Mouse (Mus musculus) limb, embryonic 14.5 days (tissue): ENCODE measurements around the gene Rpl13a. TPM values are rescaled to one million over a fixed set of nuclear protein-coding genes. Genes with fewer than 3 reads are reported as not detected.

ENCODE experiments used
- ATAC-seq: fragments of 200-750 bp; cut with Nextera tagmentation; 2 replicates; pipeline ENCODE4 v1.8.0; 2017; ENCODE audit warnings: low read depth, moderate number of reproducible peaks, moderate TSS enrichment; ENCODE audit not compliant: low FRiP score
- DNase-seq: peaks from one replicate; pipeline ENCODE4 v3.0.0-alpha.2; 2015; ENCODE audit warnings: low spot score
- H3K27ac ChIP-seq: fragments of 300-500 bp; sonication (generic); replicated peaks from 2 replicates; pipeline ENCODE4 v1.5.1; 2014; ENCODE audit warnings: low read depth, mild to moderate bottlenecking, low read length, moderate library complexity, mixed read lengths
- H3K27me3 ChIP-seq: fragments of 300-500 bp; sonication (generic); 2 replicates; pipeline ENCODE4 v1.6.1; 2014; ENCODE audit warnings: low read length, mixed read lengths; ENCODE audit not compliant: control insufficient read depth, insufficient read depth
- H3K36me3 ChIP-seq: fragments of 300-500 bp; sonication (generic); 2 replicates; pipeline ENCODE4 v1.6.1; 2014; ENCODE audit warnings: mild to moderate bottlenecking, low read length, moderate library complexity, mixed read lengths; ENCODE audit not compliant: control insufficient read depth, insufficient read depth
- H3K4me1 ChIP-seq: fragments of 300-500 bp; sonication (generic); 2 replicates; pipeline ENCODE4 v1.6.1; 2014; ENCODE audit warnings: antibody characterized with exemption, low read length, mixed read lengths; ENCODE audit not compliant: control insufficient read depth, insufficient read depth
- H3K4me2 ChIP-seq: fragments of 300-500 bp; sonication (generic); replicated peaks from 2 replicates; pipeline ENCODE4 v1.6.1; 2014; ENCODE audit warnings: low read depth, mild to moderate bottlenecking, low read length, moderate library complexity; ENCODE audit not compliant: severe bottlenecking
- H3K4me3 ChIP-seq: fragments of 300-500 bp; sonication (generic); replicated peaks from 2 replicates; pipeline ENCODE4 v1.5.1; 2014; ENCODE audit warnings: low read length
- H3K9ac ChIP-seq: fragments of 300-500 bp; sonication (generic); 2 replicates; pipeline ENCODE4 v1.6.1; 2014; ENCODE audit warnings: mild to moderate bottlenecking, low read depth, low read length, moderate library complexity; ENCODE audit not compliant: severe bottlenecking
- H3K9me3 ChIP-seq: fragments of 300-500 bp; sonication (generic); 2 replicates; pipeline ENCODE4 v1.6.1; 2016; ENCODE audit warnings: low read length; ENCODE audit not compliant: control insufficient read depth
- POLR2A ChIP-seq: fragments of 200-500 bp; IDR thresholded peaks from 2 replicates; pipeline ENCODE4 v1.8.0; 2012; ENCODE audit warnings: inconsistent platforms, mild to moderate bottlenecking, moderate library complexity, borderline replicate concordance; ENCODE audit not compliant: insufficient read depth, insufficient read length; ENCODE audit errors: extremely low read depth
- WGBS: fragments of 180-500 bp; shearing (Covaris S2); extraction: QIAGEN DNeasy Blood & Tissue Kit; methylation state at CpG from one replicate; pipeline ENCODE4 v1.1.7; 2014; 5-methylcytosine and 5-hydroxymethylcytosine counted together
- polyA plus RNA-seq, 2 experiments: library from polyadenylated mRNA; depleted of rRNA in 1 of 2; stranded (reverse) in 1 of 2; unstranded in 1 of 2; fragments of >200 nt; fragmentation: Nextera tagmentation in 1 of 2; extraction: Ambion mirVana in 1 of 2; gene quantifications; 2 replicates each; pipeline versions ENCODE4 v1.2.1 to v1.2.3; 2012 to 2014

The Rpl13a gene
- polyA plus RNA-seq, 2 experiments = 1,777 to 3,912 TPM

DNA sequence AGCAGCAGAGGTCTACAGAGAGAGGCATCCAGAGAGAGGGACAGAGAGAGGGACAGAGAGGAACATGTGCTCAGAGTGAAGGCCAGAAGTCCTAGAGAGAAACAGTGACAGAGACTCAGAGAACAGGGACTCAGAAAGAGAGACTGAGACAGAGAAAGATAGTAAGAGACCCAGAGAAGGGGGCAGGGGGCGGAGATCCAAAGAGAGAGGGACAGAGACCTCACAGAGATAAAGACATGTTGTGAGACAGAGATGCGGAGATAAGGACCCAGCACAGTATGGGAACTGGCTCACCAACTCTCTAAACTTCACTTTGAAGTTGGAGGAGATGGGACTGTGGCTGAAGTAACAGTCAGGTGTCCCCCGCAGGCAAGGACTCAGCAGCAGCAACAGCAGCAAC, 6.8 kb upstream of the Rpl13a start:
- TF ChIP-seq POLR2A = no peak
- Histone ChIP-seq H3K9me3 (no peaks in the 10 kb centered on the region), H3K4me2 (peak overlapping the region; percentile 81; the same call in 1 of the 2 replicates), H3K9ac (peak overlapping the region; percentile 55; the same call in 1 of the 2 replicates), H3K27me3 (0 out of 2 replicates have a peak, but pooled peaks cover 4% of the 10 kb centered on the region), H3K36me3 (no peaks in the 10 kb centered on the region), H3K27ac (no peak overlapping the region), H3K4me3 (peak overlapping the region; percentile 45; the same call in 1 of the 2 replicates), H3K4me1 (no peaks in the 10 kb centered on the region)
- DNase-seq (no peak), ATAC-seq (no peak)
- 60% methylated on average over 3 of the region's 3 CpGs for WGBS

DNA sequence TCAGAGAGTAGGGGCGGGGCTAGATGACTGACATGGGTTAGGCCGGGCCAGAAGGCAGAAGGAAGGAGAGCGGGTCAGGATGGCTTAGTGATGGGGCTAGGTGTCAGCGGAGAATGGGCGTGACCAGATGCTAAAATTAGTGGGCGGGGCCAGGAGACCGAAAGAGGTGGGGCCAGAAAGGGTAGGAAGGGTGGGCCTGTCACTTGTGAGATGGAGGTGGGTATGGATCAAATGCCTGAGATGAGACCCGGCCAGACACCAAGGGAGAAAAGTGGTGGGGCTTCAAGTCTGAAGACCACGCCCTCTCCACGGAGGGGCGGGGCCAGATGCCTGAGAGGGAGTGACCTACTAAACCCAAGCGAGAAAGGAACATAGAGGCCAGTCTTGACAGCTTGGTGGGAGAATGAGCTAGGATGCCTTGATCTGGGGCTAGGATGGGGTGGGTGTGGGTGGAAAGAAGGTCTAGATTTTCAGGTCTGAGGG, 6.0 kb upstream of the Rpl13a start:
- H3K27me3 ChIP-seq = 0 out of 2 replicates have a peak, but pooled peaks cover 4% of the 10 kb centered on the region
- H3K4me1 ChIP-seq = peaks cover 2% of the 10 kb centered on the region; the same call in 1 of the 2 replicates
- no peak overlapping the region for H3K4me3 ChIP-seq
- ATAC-seq (no peak), DNase-seq (peak; percentile 29)
- TF ChIP-seq POLR2A = no peak
- no peak overlapping the region for H3K9ac ChIP-seq
- no peak overlapping the region for H3K27ac ChIP-seq
- H3K9me3 ChIP-seq = no peaks in the 10 kb centered on the region
- no peaks in the 10 kb centered on the region for H3K36me3 ChIP-seq
- no peak overlapping the region for H3K4me2 ChIP-seq
- WGBS = 10% methylated on average over 12 of the region's 12 CpGs

DNA sequence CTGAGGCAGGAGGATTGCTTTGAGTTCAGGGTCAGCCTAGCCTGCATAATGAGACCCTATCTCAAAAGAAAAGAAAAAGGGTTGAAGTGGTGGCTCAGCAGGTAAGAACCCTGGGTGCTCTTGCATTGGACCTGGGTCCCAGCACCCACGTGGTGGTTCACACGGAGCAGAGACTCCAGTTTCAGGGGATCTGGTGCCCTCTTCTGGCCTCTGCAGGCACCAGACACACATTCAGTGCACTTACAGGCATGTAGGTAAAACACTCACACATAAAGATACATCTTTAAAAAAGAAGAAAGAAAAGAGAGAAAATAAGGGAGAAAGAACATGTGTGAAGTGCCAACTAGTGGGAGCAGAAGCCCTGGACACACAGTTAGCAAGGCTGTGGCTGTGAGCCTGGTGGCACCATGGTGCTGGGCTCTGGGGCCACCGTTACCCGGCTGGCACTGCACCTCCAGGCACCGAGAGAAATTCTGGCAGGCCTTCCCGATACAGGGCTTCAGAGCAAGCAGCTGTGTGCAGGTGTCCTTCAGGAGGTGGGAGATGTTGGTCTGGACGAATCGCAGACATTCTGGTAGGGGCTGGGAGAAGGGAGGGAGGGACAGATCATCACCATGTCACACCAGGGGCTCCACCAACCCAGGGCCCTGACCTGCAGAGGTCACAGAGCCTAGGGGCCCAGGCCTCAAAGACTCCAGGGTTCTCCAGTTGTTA, 5.0 kb upstream of the Rpl13a start:
- no peak for TF ChIP-seq POLR2A
- H3K4me2 ChIP-seq = no peak overlapping the region
- no peak overlapping the region for H3K9ac ChIP-seq
- ATAC-seq (no peak), DNase-seq (no peak)
- H3K27ac ChIP-seq = no peak overlapping the region
- peaks cover 5% of the 10 kb centered on the region; the same call in 1 of the 2 replicates for H3K4me1 ChIP-seq
- H3K9me3 ChIP-seq = no peaks in the 10 kb centered on the region
- H3K27me3 ChIP-seq = 0 out of 2 replicates have a peak, but pooled peaks cover 4% of the 10 kb centered on the region
- 77% methylated on average over 8 of the region's 8 CpGs for WGBS
- no peaks in the 10 kb centered on the region for H3K36me3 ChIP-seq
- no peak overlapping the region for H3K4me3 ChIP-seq

DNA sequence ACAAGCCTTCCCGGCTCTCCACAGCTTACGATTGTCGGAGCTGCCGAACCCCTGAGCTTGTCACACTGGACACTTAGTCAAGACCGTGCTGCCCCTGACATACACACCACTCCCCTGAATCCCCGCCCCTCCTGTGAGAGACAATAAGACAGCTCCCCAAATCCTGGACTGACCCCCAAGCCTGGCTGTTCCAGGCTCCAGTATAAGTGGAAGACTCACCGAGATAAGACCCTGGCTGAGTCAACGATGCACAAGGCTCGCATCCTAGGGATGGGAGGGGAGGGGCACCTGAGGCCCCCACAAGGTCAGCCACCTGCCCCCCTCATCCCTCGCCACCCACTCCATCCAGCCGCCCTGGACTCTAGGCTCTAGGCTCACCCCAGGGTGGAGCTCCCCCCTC, 3.3 kb upstream of the Rpl13a start:
- peaks cover 12% of the 10 kb centered on the region for H3K4me1 ChIP-seq
- no peak overlapping the region for H3K4me3 ChIP-seq
- 82% methylated on average over 11 of the region's 11 CpGs for WGBS
- ATAC-seq (no peak), DNase-seq (no peak)
- H3K36me3 ChIP-seq = peaks cover 7% of the 10 kb centered on the region
- no peaks in the 10 kb centered on the region for H3K9me3 ChIP-seq
- 0 out of 2 replicates have a peak, but pooled peaks cover 4% of the 10 kb centered on the region for H3K27me3 ChIP-seq
- no peak for TF ChIP-seq POLR2A
- no peak overlapping the region for H3K27ac ChIP-seq
- no peak overlapping the region for H3K4me2 ChIP-seq
- no peak overlapping the region for H3K9ac ChIP-seq

DNA sequence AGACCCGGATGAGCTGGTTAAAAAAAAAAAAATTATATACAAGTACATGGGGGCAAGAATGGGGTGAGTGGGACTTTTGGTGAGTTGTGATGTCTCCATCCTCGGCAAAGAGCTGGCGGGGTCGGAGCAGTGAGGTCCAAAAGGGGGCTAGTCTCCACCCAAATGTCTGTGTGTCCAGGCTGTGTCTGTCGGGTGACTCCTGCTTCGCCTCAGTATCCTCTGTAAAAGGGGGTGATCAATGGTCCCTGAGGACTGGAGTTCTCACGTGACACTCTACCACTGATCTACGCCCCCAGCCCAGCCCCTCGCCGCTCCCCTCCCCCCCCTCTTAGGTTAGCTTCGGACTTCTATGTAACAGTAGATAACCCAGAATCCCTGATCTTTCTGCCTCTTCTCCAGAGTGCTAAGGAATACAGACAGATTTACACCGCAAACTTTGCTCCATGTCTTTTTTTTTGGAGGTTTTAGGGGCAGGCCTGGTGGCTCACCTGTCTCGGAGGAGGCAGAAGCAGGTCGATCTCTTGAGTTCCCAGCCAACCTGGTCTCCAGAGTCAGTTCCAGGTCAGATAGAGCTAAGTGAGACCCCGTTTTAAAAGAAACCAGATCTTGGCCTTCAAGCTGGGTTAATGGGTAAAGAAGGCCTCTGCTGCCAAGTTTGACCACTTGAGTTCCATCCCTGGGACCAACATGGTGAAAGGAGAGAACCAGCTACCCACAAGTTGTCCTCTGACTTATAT, 1.4 kb upstream of the Rpl13a start:
- TF ChIP-seq POLR2A = no peak
- WGBS = 63% methylated on average over 12 of the region's 15 CpGs
- H3K4me3 ChIP-seq = peak overlapping the region; percentile 96

More for the DNA sequence above, 1.4 kb upstream of the Rpl13a start:
- Histone ChIP-seq H3K27ac (peak overlapping the region; percentile 80; the same call in 1 of the 2 replicates), H3K4me1 (peaks cover 23% of the 10 kb centered on the region), H3K4me2 (peak overlapping the region; percentile 57), H3K9me3 (no peaks in the 10 kb centered on the region), H3K36me3 (peaks cover 26% of the 10 kb centered on the region), H3K27me3 (no peaks in the 10 kb centered on the region), H3K9ac (peak overlapping the region; percentile 59)
- ATAC-seq (no peak), DNase-seq (no peak)
